In the genomic region with DNA sequence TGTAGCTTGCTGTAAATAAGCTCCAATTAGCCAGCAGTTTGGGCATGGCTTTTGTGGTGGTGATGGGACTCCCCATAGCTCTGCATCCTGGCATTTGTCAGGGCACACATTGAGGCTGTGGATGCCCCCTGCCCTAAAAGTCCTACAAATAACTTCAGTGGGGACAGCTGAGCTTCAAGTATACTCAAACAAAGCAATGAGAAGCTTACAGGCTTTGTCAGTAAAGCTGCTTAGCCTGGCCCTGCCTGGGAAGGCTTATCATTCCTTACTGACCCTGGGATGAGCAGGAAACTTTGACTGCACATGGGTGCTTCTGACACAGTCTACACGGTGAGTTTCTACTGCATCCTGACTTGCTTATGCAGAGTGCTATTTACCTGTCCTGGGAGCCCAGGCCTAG, we compare ENCODE assay signal across 22 mouse cellular contexts.
"Had no signal": no experiment of that assay in that cellular context is flagged by ENCODE, and none has a peak within 500 bp of the region (broad histone marks: within the 10 kb centered on the region; RNA-seq: fewer than 3 reads in every experiment).

No protein-coding gene starts in this region.

- H3K4me3 ChIP-seq: liver, embryonic 13.5 days; liver, embryonic 15.5 days; lung, embryonic 15.5 days; megakaryocyte, embryonic 14.5 days; neural tube, embryonic 12.5 days had no signal

- H3K27ac ChIP-seq: liver, embryonic 13.5 days; liver, embryonic 15.5 days; lung, embryonic 15.5 days; macrophage; neural tube, embryonic 12.5 days had no signal

- ATAC-seq: liver, postnatal 0 days; lung, postnatal 0 days; midbrain, embryonic 16.5 days had no signal

- DNase-seq: liver; liver, embryonic 13.5 days; liver, postnatal 0 days; lung, adult 2 months; lung, postnatal 14 days; lung, postnatal 36 days; midbrain, embryonic 14.5 days; right cerebral cortex, adult 18-20 months; right cerebral cortex, postnatal 25 days; right cerebral cortex, postnatal 4 days; spleen, adult 18-20 months; thymus, adult 18-20 months; thymus, postnatal 14 days; thymus, postnatal 36 days had no signal

- H3K4me2 ChIP-seq: liver, embryonic 11.5 days; liver, embryonic 13.5 days; liver, embryonic 15.5 days; lung, embryonic 15.5 days; neural tube, embryonic 12.5 days had no signal

- H3K4me1 ChIP-seq: liver, embryonic 13.5 days; liver, embryonic 15.5 days; lung, embryonic 15.5 days; megakaryocyte, embryonic 14.5 days; neural tube, embryonic 12.5 days had no signal

- H3K9ac ChIP-seq: liver, embryonic 13.5 days; liver, embryonic 15.5 days; liver, postnatal 0 days; lung, embryonic 15.5 days; neural tube, embryonic 12.5 days had no signal

- H3K36me3 ChIP-seq: liver, embryonic 13.5 days; liver, embryonic 15.5 days; lung, embryonic 15.5 days; neural tube, embryonic 12.5 days had no signal

- H3K27me3 ChIP-seq: liver, embryonic 13.5 days; liver, embryonic 15.5 days; lung, embryonic 15.5 days; megakaryocyte, embryonic 14.5 days; neural tube, embryonic 12.5 days had no signal

- H3K9me3 ChIP-seq: liver, embryonic 13.5 days; liver, embryonic 15.5 days; lung, embryonic 15.5 days; megakaryocyte, embryonic 14.5 days; neural tube, embryonic 12.5 days had no signal
